Mouse (Mus musculus) spleen, adult 18-20 months (tissue): ENCODE results near the gene Psmd5.
A peak's percentile ranks its signal among the peaks of the same experiment; 100 is the strongest.
"Not testable (repeated sequence)": the region's sequence is repeated elsewhere in the genome, so short reads cannot be mapped to it uniquely, and the experiment has no call there.

ENCODE experiments used
- DNase-seq, 2 experiments: peaks; one replicate each; pipeline ENCODE4 v3.0.0; 2022; ENCODE audit warnings: mixed read lengths in 2 of 2

Psmd5 gene

DNA sequence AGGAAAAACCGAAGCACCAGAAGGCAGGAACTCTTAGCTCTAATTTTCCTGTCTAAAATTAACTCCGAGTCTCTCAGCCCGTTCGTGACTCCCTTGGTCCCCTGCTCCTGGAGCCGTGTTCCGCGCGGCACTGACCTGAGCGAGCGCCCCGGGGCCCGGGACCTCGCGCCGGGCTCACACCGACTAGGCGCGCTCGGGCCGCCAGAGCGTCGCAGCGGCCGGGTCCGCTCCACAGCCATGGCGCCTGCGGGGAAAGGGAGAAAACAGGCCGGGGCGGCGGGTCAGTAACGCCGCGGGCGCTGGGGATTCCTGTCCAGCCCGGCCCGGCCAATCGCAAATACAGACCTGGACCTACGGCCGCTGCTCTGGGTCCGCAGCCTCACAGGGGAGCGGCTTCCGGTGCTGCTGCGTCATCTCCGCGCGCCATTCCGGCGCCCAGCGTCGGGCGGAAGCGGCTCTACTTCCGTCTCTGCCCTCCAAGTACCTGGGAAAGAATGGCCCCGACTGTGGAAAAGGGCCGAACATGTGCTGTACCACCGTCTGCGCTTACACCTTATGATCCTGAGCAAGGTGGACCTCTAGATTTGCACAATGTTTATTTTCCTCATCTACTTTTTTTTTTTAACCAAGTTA lies 48.8 kb downstream of the Psmd5 start, which contains the start of gene Fbxw2:
Gene Fbxw2 (minus strand): TSS at position 485 of the 633 bp plus-strand sequence.
- DNase-seq: peak; percentile 81 to 89

DNA sequence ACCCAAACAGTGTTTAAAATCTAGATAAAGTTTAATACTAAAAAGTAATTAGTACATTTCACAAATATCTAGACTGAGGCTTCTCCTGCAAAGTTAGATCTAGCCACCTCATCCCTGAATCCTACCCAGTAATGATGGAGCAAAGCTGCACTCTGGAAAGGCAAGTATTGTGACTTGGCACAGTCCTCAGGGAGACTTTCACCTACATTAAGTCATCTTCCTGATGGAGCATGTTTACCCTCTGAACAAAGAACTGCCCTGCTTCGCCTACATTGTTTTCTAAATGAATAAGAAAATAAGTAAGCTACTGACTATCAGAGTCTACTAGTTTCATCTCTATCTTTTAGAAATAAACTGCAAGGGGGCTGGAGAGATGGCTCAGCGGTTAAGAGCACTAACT lies 56.3 kb downstream of the Psmd5 start:
- no peak for DNase-seq

DNA sequence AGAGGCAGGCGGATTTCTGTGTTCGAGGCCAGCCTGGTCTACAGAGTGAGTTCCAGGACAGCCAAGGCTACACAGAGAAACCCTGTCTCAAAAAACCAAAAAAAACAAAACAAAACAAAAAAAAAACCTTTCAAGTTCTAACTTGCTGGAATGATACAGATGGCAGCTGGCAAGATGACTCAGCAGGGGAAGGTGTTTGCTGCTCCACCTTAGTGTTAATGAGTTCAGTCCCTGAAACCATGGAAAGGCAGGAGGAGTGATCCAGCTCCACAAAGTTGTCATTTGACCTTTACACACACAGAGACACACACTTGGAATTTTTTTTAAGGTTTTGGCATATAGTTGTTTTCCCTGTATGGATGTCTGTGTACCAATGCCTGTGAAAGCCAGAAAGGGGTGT lies 58.9 kb downstream of the Psmd5 start:
- not testable (repeated sequence) for DNase-seq

DNA sequence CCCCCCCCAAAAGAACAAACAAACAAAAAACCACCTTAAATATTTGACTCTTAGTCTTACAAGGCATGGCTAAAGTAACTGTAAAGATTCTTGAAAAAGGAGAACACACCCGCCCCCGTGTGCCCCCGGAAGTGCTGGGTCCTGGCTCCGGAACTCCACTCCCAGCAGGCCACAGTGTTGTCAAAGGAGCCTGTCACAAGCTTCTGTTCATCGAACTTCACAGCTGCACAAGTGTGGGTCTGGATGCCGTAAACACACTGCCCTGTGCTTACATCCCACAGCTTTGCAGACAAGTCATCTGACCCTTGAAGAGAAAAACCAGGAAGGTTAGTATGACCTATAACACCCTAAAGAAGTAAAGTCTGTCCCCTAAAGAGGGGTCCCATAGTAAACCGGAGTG lies 62.1 kb downstream of the Psmd5 start:
- DNase-seq: no peak

DNA sequence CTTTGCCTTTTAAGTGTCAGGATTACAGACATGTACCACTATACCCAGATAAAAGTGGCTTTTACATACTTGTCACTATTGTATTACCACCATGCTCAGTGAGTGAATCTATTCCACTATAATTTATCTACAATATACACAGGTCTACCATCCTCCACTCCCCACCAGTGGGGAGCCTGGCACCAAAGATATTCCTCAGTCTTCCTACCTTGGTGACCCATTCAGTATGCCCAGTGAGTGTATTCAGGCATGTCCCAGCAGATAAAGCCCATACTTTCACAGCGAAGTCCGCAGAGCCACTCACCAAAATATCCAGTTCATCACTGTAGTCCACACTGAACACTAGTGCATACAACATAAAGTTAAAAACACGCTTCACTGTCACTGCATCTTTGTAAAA lies 64.0 kb downstream of the Psmd5 start:
- DNase-seq: no peak

DNA sequence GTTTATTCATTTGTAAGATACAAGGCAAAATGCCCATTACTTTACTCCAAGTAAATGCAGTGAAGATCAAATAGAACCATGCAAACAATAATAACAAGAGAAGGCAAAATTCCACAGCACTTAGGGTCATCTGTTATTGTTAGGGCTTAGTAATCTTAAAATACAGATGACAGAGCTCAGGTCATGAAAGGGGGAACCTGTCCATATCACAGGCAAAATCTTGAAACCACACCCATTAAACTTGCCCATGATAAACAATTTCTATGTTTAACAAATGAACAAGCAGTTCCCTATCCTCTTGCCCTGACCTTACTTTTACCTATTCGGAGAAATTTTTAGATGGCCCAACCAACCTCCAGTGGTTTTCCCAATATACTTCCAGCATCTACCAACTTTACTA lies 65.2 kb downstream of the Psmd5 start:
- no peak for DNase-seq

DNA sequence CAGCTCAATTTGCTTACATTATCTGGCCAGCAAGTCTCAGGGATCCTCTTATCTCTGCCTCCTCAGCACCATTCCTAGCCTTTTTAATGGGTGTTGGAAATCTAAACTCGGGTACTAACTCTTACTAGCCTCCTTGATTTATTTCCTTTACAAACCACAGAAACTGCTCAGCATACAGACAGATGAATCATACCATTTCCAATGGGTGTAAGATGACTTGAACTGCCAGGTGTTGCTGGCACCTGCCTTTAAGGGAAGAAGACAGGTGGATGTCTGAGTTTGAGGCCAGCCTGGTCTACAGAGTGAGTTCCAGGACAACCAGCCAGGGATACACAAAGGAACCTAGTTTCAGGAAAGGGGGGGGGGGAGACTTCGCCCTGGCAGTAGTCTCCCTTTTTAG lies 66.7 kb downstream of the Psmd5 start:
- DNase-seq: no peak

DNA sequence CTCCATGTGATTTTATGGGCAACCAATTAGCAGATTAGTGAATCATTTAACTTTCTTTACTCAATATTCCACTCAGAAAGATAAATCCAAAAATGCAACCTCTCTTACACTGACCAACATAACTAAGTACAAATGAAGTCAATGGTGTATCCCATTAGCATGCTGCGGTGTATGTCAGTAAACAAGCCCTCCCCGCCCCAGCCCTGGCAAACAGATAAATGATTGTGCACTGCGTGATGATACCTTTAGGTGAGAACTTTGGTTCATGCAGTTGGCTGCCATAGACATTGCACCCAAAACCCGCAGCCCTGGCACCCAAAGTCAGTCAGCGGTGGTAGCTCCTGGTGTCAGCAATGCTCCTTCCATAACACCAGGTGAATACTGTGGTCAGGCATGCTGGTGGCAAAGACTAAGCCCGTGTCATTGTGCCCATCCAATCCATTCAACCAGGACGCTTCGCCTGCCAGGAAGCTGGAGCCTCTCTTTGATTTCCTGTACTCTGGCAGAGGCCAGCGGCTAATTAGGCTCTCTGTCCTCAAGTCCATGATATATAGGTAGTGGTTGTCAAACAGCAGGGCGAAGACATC lies 69.3 kb downstream of the Psmd5 start:
- DNase-seq: no peak

DNA sequence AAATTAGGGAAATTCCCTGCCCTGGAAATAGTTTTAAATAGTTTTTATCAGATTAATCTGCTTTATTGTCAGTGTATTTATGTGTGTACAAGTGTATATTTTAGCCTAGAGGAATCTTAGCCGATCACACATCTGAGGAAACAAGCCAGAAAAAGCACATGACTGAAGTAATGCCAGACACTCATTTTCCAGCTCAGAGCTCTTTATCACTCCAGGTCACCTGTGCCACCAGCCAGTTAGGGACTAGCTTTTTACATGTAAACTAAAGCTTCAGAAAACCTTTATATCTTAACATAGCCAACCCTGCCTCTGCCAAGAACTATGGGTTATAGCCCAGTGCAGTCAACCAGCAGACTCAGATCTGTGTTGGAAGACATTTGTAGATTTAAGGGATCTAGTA lies 70.0 kb downstream of the Psmd5 start:
- DNase-seq: no peak

DNA sequence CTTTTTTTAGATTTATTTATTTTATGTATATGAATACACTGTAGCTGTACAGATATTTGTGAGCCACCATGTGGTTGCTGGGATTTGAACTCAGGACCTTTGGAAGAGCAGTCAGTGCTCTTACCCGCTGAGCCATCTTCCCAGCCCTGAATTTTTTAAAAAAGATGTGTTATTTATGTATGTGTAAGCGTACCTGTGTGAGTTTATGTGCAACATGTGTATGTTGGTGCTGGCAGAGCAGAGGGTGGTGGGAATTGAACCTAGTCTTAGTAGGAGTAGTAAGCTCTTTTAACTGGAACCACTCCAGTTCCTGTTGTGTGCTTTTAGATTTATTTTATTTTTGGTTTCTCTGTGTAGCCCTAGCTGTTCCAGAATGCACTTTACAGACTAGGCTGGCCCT lies 70.6 kb downstream of the Psmd5 start:
- no peak for DNase-seq

DNA sequence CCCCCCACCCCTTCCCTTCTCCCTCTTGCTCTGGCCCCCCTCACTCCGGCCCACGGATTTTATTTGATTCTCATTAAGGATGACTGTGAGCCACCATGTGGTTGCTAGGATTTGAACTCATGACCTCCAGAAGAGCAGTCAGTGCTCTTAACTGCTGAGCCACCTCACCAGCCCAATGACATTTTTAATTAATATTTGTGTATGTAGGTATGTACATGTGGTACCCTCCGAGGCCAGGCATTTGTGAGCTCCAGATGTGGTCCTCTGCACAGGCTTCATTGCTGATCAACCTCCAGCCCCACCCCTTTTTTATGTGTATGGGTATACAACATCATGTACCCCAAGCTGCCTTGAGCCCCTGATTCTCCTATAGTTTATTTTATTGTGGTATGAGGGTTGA lies 71.0 kb downstream of the Psmd5 start:
- no peak for DNase-seq

DNA sequence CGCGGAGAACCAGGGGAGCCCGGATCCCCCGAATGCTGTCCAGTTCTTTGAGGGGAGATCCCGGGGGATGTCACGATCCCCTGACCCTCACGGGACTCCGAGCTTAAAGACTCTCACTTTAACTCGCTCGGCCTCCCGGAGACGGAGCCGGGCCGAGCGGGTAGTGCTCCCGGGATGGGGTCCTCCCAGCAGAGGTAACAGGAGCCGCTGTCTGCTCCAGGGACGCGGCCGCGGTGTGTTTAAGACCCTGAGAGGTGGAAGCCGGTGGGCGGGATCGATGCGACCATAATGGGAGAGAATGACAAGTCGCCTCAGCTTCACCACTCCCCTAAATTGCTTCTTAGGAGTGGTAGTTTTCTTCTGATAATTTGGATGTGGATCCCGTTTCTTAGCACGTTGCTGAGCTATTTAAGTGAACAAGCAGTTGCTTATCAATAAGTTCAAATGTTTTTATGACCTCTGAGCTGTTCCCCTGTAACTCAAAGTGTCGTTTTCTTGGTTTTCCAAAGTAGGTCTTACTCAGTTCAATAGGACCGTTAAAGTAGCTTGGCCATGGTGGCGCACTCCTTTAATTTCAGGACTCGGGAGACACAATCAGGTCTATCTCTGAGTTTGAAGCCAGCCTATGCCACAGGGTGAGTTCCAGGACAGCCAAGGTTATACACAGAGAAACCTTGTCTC lies 72.1 kb downstream of the Psmd5 start:
- DNase-seq: peak in 1 of 2 experiments; percentile 25

DNA sequence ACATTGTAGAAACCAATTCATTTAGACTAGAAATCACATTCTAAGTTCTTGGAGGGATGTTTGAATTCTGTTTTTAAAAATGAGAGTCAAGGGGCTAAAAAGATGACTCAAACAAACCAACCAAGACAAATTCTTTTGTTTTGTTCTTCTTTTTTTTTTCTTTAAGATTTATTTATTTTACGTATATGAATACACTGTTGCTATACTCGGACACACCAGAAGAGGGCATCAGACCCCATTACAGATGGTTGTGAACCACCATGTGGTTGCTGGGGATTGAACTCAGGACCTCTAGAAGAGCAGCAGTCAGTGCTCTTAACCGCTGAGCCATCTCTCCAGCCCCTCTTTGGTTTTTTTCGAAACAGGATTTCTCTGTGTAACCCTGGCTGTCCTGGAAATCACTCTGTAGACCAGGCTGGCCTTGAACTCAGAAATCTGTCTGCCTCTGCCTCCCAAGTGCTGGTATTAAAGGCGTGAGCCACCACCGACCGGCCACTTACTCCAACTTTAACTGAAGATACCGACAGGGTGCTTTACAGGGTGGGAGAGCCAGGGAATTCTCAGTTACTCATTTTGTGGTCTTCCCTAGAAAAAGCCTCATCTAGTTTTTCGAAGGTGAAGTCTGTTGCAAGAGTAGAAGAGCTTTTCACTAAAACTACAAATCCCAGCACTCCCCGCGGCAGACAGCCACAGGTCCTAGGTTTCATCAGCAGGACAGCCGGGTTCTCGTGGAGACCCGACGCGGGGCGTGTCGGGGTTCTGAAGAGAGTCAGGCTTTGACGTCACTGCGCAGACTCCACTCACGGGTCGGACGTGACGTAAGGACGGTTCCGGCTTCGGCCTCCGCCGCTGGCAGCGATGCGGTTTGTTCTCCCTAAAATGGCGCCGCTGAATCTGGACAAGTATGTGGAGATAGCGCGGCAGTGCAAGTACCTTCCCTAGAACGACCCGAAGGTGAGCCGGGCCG lies 73.0 kb downstream of the Psmd5 start:
- DNase-seq: peak; percentile 88 to 94

DNA sequence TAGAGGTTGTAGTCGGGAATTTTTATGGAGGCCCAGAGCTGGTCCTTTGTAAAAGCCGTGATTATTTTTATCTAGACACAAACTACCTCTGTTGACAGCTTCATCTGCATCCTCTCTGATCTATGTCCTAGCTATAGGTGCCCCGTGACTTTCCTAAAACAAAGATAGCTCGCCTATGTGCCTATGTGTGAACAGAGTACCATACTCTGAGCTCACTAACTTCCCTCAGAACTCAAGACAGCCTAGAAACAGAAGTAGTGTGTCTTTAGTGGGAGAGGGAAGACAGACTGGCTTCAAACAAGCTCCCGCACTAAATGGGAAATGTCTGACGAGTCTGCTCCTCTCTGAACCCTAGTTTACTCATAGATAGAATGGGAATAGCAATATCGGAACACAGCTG lies 74.4 kb downstream of the Psmd5 start:
- no peak for DNase-seq
